Mouse (Mus musculus): ENCODE results near the gene Prex1. TPM values are rescaled to one million over a fixed set of nuclear protein-coding genes. Genes with fewer than 3 reads are reported as not detected.
A peak's percentile ranks its signal among the peaks of the same experiment; 100 is the strongest.

Prex1 gene
- total and polyA plus RNA-seq, 3 experiments = 5.5 to 19.5 (median 18.5) TPM

GRCm38 (mm10) chr2:166716067-166716466 is 2.4 kb upstream of the Prex1 start:
- in situ Hi-C loops (cut with MboI; ENCODE audit: low pct_ligation_motif_present, low pct_unique_long_range_greater_than_20kb, low sequenced_read_pairs) = loop anchor here (5.0 to 10.0 kb wide), 2 partner anchors 56 to 121 kb away; no protein-coding TSS in a partner anchor
- no peak for TF ChIP-seq ZNF384 (IDR thresholded peaks at IDR 0.05; ENCODE audit: low read depth, low read length)
- no peak for TF ChIP-seq E2F4 (IDR thresholded peaks at IDR 0.05; ENCODE audit: insufficient replicate concordance, low read depth, low read length)
- no peak for TF ChIP-seq POLR2A (IDR thresholded peaks at IDR 0.05; ENCODE audit: low read depth, low read length)
- TF ChIP-seq RCOR1 (conservative IDR thresholded peaks at IDR 0.05; ENCODE audit: low read depth, low read length) = no peak
- TF ChIP-seq USF2 (conservative IDR thresholded peaks at IDR 0.05; ENCODE audit: low read depth, low read length) = no peak
- TF ChIP-seq SMC3 (IDR thresholded peaks at IDR 0.05; ENCODE audit: low read depth, low read length) = no peak
- TF ChIP-seq NRF1 (IDR thresholded peaks at IDR 0.05; ENCODE audit: low read depth, low read length) = no peak
- TF ChIP-seq CHD2 (IDR thresholded peaks at IDR 0.05; ENCODE audit: low read length) = no peak
- no peak for TF ChIP-seq MAZ (IDR thresholded peaks at IDR 0.05; ENCODE audit: low read depth, low read length)
- no peak for TF ChIP-seq MXI1 (IDR thresholded peaks at IDR 0.05; ENCODE audit: low read depth, low read length)
- TF ChIP-seq PAX5 (IDR thresholded peaks at IDR 0.05; ENCODE audit: low read length) = no peak
- TF ChIP-seq RAD21 (IDR thresholded peaks at IDR 0.05; ENCODE audit: low read depth, low read length) = no peak
- no peak for TF ChIP-seq GABPA (IDR thresholded peaks at IDR 0.05; ENCODE audit: insufficient replicate concordance, low read depth, low read length)
- no peak for TF ChIP-seq ZKSCAN1 (IDR thresholded peaks at IDR 0.05; ENCODE audit: borderline replicate concordance, low read depth, low read length)
- TF ChIP-seq MAFK (IDR thresholded peaks at IDR 0.05; ENCODE audit: insufficient replicate concordance, low read length) = no peak
- no peak for TF ChIP-seq KAT2A (IDR thresholded peaks at IDR 0.05; ENCODE audit: insufficient replicate concordance, low read length)

GRCm38 (mm10) chr2:166714427-166714699 is 731 bp upstream of the Prex1 start:
- DNase-seq (ENCODE audit: extremely low read depth) = no peak
- dilution Hi-C loops (cut with MboI; ENCODE audit: extremely low pct_ligation_motif_present, extremely low pct_unique_long_range_greater_than_20kb, low sequenced_read_pairs) = no loop called here
- H3K27me3 ChIP-seq (replicated peaks) = no peaks in the 10 kb centered on the region

More at GRCm38 (mm10) chr2:166716067-166716466, 2.4 kb upstream of the Prex1 start:
- Histone ChIP-seq H3K4me3 (replicated peaks in 1 of 3; ENCODE audit: low read depth in 2 of 3, low read length in 2 of 3, poor library complexity in 1 of 3) (no peak overlapping the region), H3K27me3 (replicated peaks) (no peaks in the 10 kb centered on the region), H3K9me3 (replicated peaks; ENCODE audit: low read length) (peaks cover 5% of the 10 kb centered on the region), H3K9ac (ENCODE audit: insufficient read depth, low read depth) (no peak overlapping the region), H3K4me1 (ENCODE audit: control insufficient read depth in 1 of 2, insufficient read depth in 2 of 2) (peaks cover 43 to 76% of the 10 kb centered on the region in 2 experiments), H3K36me3 (replicated peaks in 1 of 2; ENCODE audit: control insufficient read depth in 1 of 2, insufficient read depth in 1 of 2, low read length in 1 of 2) (no peaks in the 10 kb centered on the region), H3K4me2 (ENCODE audit: insufficient read depth, low read depth, poor library complexity, severe bottlenecking) (no peak overlapping the region), H3K79me2 (replicated peaks; ENCODE audit: control insufficient read depth, extremely low read depth, insufficient read depth, poor library complexity, severe bottlenecking) (no peaks in the 10 kb centered on the region; the same call in 1 of the 2 replicates), H3K27ac (ENCODE audit: insufficient read depth, low read depth) (no peak overlapping the region)
- dilution Hi-C loops (cut with MboI; ENCODE audit: extremely low pct_ligation_motif_present, extremely low pct_unique_long_range_greater_than_20kb, low sequenced_read_pairs) = no loop called here
- DNase-seq (ENCODE audit: extremely low read depth) = no peak

More at GRCm38 (mm10) chr2:166714427-166714699, 731 bp upstream of the Prex1 start:
- H3K36me3 ChIP-seq (replicated peaks in 1 of 2; ENCODE audit: control insufficient read depth in 1 of 2, insufficient read depth in 1 of 2, low read length in 1 of 2) = peaks cover 0 to 12% of the 10 kb centered on the region in 2 experiments
- H3K9ac ChIP-seq (ENCODE audit: insufficient read depth, low read depth) = peak overlapping the region; percentile 56
- no peak overlapping the region for H3K27ac ChIP-seq (ENCODE audit: insufficient read depth, low read depth)
- in situ Hi-C loops (cut with MboI; ENCODE audit: low pct_ligation_motif_present, low pct_unique_long_range_greater_than_20kb, low sequenced_read_pairs) = loop anchor here (5.0 to 10.0 kb wide), 2 partner anchors 87 to 120 kb away; no protein-coding TSS in a partner anchor
- H3K4me3 ChIP-seq (replicated peaks in 1 of 3; ENCODE audit: low read depth in 2 of 3, low read length in 2 of 3, poor library complexity in 1 of 3) = peak overlapping the region; percentile 37 to 55 (median 46)
- peak overlapping the region; percentile 68 for H3K4me2 ChIP-seq (ENCODE audit: insufficient read depth, low read depth, poor library complexity, severe bottlenecking)
- H3K4me1 ChIP-seq (ENCODE audit: control insufficient read depth in 1 of 2, insufficient read depth in 2 of 2) = peaks cover 34 to 81% of the 10 kb centered on the region in 2 experiments
- H3K79me2 ChIP-seq (replicated peaks; ENCODE audit: control insufficient read depth, extremely low read depth, insufficient read depth, poor library complexity, severe bottlenecking) = no peaks in the 10 kb centered on the region; the same call in 1 of the 2 replicates
- H3K9me3 ChIP-seq (replicated peaks; ENCODE audit: low read length) = peaks cover 5% of the 10 kb centered on the region
- TF ChIP-seq ZKSCAN1 (IDR thresholded peaks at IDR 0.05; ENCODE audit: borderline replicate concordance, low read depth, low read length) (no peak), POLR2AphosphoS2 (IDR thresholded peaks at IDR 0.05; ENCODE audit: low read depth, low read length) (no peak), JUN (IDR thresholded peaks at IDR 0.05; ENCODE audit: insufficient read depth, low read depth, low read length) (no peak), CTCF (conservative IDR thresholded peaks at IDR 0.05 in 1 of 2, IDR thresholded peaks at IDR 0.05 in 1 of 2; ENCODE audit: low read depth in 2 of 2, low read length in 2 of 2) (no peak), CHD1 (IDR thresholded peaks at IDR 0.05; ENCODE audit: low read depth, low read length) (no peak), ETS1 (conservative IDR thresholded peaks at IDR 0.05; ENCODE audit: low read depth, low read length) (no peak), PAX5 (IDR thresholded peaks at IDR 0.05; ENCODE audit: low read length) (no peak), RCOR1 (conservative IDR thresholded peaks at IDR 0.05; ENCODE audit: low read depth, low read length) (no peak), TCF12 (IDR thresholded peaks at IDR 0.05; ENCODE audit: low read depth, low read length) (no peak), CHD2 (IDR thresholded peaks at IDR 0.05; ENCODE audit: low read length) (no peak), EP300 (IDR thresholded peaks at IDR 0.05; ENCODE audit: low read length) (no peak), ZMIZ1 (IDR thresholded peaks at IDR 0.05; ENCODE audit: low read depth, low read length) (no peak), NELFE (IDR thresholded peaks at IDR 0.05; ENCODE audit: low read depth, low read length) (no peak), GABPA (IDR thresholded peaks at IDR 0.05; ENCODE audit: insufficient replicate concordance, low read depth, low read length) (no peak), HCFC1 (IDR thresholded peaks at IDR 0.05; ENCODE audit: low read depth, low read length) (no peak), ZNF384 (IDR thresholded peaks at IDR 0.05; ENCODE audit: low read depth, low read length) (no peak), MAFK (IDR thresholded peaks at IDR 0.05; ENCODE audit: insufficient replicate concordance, low read length) (no peak)
